Mouse (Mus musculus): ENCODE results near the gene Tspan4. TPM values are rescaled to one million over a fixed set of nuclear protein-coding genes. Genes with fewer than 3 reads are reported as not detected.

Gene Tspan4
- 27.1 and 34.9 TPM in 2 replicates for polyA plus RNA-seq (2021; fragmentation: Nextera tagmentation)
- long read RNA-seq, experiment 1, transcript Tspan4-202 (8 exons, 1,281 nt) = major isoform, 13 of 45 reads
- long read RNA-seq, experiment 1, transcript Tspan4-201 (8 exons, 1,466 nt) = minor isoform, 8 of 45 reads
- long read RNA-seq, experiment 1, partial matches to known transcripts = 22 of 45 reads
- long read RNA-seq, experiment 1, other reads (novel, unspliced or antisense) = 1 of 45 reads
- long read RNA-seq, experiment 2, transcript Tspan4-202 (8 exons, 1,281 nt) = major isoform, 19 of 115 reads
- long read RNA-seq, experiment 2, transcript Tspan4-201 (8 exons, 1,466 nt) = minor isoform, 13 of 115 reads
- long read RNA-seq, experiment 2, partial matches to known transcripts = 73 of 115 reads
- long read RNA-seq, experiment 2, other reads (novel, unspliced or antisense) = 10 of 115 reads

DNA sequence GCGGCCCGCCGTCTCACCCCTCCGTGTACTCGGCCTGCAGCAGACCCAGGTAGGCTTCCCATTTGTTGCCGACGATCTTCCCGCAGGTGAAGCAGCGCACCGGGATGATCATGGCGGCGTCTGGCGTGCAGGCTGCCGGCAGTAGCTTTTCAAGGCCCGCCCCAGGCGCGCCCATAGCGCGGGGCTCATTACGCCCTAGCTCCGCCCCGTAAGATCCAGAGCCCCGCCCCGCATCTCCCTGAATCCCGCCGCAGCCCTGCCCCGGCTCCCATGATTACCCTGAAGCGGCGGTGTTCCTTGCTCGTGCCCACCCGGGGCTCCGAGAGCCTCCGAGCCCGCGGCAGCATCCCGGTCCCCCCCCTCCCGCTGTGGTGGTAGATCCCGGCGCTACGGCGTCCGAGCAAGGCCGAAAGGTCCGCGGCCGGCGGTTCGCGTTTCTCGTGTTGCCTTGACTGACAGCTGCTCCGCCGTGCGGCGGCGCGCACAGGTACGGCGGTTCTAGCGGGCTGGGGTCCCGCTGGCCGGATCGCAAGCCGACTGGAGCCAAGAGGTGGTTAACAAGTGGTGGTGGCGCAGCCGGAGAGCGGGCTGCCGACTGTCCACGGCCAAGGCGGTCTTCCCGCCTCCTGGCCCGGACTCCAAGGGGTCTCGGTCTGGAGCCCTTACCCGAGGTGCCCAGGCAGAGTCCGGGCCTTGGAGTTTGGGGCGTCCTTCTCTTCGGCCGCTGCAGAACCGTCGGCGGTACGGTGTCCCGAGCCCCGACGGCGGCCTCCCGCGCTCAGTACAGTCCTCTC, at the start of gene Tspan4, which contains the start of gene Polr2l:
TSS of gene Tspan4 (plus strand) at position 230 of the 794 bp plus-strand sequence.
TSS of gene Polr2l (minus strand) at position 122 of the 794 bp plus-strand sequence.

DNA sequence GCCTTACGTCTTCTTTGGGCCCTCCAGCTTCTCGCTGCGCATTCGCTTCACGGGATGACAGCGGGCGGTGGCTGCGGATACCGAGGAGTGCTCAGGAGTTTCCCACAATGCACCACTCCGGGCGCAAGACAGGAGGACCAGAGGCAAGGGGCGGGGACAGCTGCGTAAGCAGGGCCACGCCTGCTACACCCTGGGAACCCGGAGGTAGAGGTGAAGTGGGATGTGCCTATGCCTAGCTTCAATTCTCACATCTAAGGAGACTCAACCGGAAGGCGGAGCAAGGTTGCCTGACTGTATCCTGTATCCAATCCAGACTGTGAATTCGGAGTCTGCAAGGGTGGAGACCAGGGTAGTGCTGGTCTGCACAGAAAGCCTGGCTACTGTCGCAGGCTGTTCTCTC, 45.7 kb upstream of the Tspan4 start, which contains the start of gene Cend1:
TSS of gene Cend1 (minus strand) at position 182 of the 400 bp plus-strand sequence.

DNA sequence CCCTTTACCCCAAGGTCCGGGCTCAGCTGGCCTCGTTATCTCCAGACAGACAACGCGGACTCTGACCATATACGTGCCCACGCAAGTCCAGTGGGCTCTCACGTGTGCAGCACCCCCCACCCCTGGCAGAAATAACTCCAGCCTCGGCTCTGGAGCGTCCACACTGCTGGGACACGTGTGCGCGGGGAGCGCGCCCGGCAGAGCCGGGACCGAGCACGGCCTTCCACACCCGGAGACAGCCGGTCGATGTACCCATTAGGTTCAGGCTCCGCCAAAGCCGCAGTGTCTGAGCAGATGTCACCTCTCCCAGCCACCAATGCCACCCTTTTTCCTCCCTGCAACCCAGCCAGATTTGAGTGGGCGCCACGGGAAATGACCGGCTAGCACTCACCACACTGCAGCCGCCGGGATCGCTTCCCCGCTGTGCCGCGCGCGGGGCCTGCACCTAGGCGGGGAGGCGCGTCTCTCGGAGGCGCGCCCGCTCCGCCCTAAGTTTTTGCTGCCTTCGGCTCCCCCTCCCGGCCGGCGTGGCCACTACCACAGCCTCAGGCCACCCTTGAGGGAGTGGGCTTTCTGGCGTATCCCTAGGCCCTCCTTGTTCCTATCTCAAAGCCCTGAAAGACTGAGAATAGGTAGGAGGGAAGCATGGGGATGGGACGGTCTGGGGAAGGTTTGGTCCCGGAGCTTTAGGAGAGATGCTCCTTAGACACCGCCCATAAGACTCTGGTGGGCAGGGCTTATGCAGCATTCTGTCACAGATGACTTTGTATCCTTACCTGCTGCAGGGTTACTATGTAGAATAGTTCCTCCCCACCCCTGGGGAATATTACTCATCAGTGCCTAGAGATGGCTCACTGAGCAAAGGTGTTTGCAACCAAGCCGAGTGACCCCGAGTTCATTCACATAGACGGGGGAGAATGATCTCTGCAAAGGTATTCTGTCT, 37.6 kb upstream of the Tspan4 start, which contains the start of gene Slc25a22:
TSS of gene Slc25a22 (minus strand) at position 715 of the 943 bp plus-strand sequence.

DNA sequence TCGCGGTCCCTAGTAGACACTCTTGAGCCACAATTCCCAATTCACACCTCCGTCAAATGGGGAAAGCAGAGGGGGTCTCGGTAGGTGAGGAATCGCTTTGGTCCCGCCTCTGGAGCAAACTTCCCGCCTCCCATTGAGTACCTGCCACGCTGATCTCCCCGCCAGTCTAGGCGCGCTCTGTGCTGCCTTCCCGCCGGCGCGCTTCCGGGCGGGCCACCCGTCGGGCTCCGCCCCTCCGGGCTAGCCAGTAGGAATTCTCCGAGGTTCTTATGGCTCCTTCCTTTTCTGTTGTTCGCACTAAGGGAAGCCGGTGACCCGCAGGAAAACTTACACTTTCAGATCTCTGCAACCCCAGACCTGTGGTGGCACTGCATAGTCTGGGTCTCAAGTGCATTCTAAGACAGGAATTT, 31.2 kb upstream of the Tspan4 start, which contains the start of gene Pidd1:
TSS of gene Pidd1 (minus strand) at position 198 of the 410 bp plus-strand sequence.

DNA sequence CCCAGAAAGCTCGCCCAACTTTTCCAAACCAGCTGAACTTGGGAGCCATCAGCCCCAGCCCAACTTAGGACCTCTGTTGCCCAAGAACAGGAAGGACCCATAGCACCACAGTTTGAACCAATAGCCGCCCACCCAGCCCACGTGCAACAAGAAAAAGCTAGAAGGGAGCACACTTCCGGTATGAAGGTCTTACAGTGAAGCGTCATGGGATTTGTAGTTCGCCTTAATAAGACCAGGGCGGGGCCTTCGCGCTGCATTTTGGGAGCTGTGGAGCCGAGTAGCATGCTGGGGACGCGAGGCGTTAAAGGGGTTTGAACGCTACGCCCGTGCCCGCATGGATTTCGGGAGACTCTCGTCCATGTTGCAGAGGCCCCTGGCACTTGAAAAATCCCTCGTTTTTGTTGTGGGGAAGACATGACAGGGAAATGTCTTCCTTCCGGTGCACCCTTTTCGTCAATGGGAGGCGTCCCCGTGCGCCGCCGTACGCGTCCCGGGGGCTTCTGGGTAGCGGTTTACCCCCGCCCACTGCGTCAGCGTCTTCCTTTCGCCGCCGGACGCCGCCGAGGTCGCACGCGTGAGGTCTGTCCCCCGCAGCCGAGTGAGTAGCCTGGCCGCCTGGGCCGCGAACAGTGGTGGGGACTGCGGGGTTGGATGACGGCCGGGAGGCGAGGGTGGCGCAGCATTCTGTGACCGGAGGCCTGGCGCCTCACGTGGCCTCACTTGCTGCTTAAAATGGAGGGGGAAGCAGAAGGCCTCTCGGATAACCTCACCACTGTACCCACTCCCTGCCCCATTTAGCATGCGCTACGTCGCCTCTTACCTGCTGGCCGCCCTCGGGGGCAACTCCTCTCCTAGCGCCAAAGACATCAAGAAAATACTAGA, 27.7 kb upstream of the Tspan4 start, which contains the start of gene Rplp2:
TSS of gene Rplp2 (plus strand) at position 261 of the 882 bp plus-strand sequence.

DNA sequence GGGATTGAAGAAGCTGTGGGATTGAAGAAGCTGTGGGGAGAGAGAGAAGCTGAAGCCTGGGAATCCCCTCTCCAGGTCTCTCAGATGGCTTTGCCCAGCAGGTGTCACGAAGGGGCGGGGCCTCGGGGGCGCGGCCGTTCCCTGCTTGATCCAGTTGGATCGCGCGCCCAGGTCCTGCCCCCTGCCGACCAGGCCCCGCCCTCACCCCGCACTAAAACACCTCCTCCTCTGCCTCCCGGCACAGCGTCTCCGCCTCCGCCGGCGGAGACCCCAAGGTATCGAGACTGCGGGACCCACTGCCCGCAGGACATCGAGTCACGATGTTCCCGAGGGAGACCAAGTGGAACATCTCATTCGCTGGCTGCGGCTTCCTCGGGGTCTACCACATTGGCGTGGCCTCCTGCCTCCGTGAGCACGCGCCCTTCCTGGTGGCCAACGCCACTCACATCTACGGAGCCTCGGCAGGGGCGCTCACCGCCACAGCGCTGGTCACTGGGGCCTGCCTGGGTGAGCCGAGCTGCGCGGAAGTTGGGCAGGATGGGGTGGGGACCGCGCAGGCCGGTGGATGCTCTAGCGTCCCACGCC, 20.0 kb upstream of the Tspan4 start, which contains the start of gene Pnpla2:
TSS of gene Pnpla2 (plus strand) at position 232 of the 585 bp plus-strand sequence.

DNA sequence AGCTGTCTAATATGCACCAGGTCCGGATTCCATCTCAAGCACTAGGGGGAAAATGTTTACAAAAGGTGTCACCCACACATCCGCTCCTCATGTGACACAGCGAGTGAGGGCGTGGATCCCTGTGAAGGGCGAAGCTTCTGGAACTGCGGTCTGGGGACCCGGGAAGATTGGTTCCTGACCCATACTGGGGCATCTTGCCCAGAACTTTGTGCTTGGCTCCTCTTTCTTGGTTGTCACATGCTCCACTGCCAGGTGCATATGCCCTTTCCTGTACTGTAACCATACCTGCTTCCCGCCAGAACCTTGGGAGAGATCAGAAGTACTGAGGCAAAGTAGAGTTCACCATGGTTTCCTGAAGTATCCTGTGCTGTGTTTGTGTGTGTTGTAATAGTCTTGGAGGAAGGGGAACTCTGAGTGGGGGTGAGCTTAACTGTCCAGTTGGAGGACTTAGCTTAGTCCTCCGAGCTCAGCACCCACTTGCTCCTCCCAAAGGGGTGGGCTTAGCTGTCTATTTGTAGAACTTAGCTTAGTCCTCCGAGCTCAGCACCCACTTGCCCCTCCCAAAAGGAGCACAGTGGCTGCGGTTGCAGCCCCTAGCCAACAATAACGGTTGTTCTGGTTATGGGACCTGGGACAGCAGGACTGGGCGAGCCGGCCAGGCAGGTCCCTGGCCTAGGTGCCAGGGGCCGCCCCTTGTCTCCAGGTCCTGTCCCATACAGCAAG, 14.5 kb upstream of the Tspan4 start, which contains the start of gene Cracr2b:
TSS of gene Cracr2b (plus strand) at position 704 of the 723 bp plus-strand sequence.

DNA sequence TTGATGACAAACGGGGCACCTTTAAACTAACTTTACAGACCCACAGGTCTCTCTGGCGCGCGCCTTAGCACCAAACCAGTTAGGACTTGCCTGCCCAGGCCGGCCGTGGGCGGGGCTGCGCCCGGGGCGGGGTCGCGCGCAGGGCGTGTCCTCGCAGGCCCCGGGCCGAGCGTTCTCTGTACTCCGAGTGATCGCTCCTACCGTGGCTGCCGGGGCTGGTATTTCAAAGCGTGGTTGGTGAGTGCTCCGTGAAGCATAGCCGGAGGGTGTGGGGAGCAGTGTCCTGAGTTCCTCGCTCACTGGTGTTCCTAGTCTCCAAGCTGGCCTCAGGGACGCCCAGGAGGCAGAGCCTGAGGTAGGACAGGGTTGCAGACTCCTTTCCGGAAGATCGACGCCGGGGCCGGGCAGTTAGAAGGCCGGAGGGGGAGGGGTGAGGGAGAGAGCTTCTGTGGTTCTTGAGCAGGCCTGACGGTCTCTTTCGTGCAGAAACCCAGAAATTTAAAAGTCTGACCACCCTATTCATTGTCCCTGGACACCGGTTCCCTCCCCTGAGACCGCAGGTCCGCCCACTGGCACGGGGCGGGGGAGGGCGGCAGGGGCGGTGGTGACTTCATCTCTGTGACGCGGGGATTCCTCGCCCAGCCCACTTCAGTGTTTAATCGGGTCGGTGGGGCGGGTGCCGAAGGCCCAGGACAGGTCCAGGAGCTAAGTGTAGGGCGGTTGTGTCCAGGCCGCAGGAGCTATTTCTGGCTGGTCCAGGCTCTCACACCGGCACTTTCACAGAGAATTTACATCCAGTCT, 7.6 kb upstream of the Tspan4 start, which contains the start of gene Cd151:
TSS of gene Cd151 (plus strand) at position 163 of the 801 bp plus-strand sequence.

DNA sequence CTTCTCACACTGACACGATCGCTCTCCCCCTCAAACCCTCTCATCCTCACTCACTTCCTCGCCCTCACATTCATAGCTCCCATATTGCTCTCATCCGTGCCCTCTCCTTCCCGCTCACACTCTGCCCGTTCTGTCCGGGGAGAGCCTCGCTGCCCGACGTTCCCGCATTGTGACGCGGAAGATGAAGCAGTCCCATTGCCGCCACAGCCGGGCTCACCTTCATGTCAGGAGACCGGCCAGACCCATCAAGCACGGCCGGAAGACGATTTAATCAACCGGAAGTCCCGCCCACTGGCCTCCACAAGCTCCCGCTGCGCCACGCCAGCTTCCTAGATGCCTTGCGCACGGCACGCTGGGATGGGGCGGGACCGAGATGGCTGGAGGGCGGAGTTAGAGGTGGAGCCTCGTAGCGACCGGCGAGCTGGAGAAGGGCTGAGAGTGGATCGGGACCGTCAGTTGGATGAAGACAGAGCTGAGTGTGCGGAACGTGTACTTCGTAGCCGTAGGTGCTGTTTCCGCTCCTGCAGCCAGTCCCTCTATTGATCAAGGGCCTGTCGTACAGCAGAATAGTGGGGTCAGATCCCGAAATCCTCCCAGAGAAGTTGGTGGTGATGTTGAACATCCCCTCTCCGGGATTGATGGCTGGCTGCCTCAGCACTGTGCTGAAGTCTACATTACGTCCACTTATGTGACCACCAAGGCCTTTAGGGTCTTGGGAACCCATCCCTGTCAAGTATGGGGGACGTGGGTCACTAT, 64.7 kb downstream of the Tspan4 start, which contains the start of gene Chid1:
TSS of gene Chid1 (minus strand) at position 302 of the 756 bp plus-strand sequence.

Other genes starting within 250 kb of the Tspan4 start
- gene Phrf1, start 246.5 kb upstream of the Tspan4 start, polyA plus RNA-seq (2021; fragmentation: Nextera tagmentation) = 21.3 and 23.3 TPM in 2 replicates
- 2.7 TPM in 2 replicates for gene Irf7, start 208.8 kb upstream of the Tspan4 start, polyA plus RNA-seq (2021; fragmentation: Nextera tagmentation)
- gene Cdhr5, start 198.5 kb upstream of the Tspan4 start, polyA plus RNA-seq (2021; fragmentation: Nextera tagmentation) = 0.06 TPM in 1 of 2 replicates, not detected in the other
- gene Sct, start 196.1 kb upstream of the Tspan4 start, polyA plus RNA-seq (2021; fragmentation: Nextera tagmentation) = 0.67 and 0.82 TPM in 2 replicates
- 0.09 and 0.15 TPM in 2 replicates for gene Drd4, start 183.2 kb upstream of the Tspan4 start, polyA plus RNA-seq (2021; fragmentation: Nextera tagmentation)
- gene Deaf1, start 147.6 kb upstream of the Tspan4 start, polyA plus RNA-seq (2021; fragmentation: Nextera tagmentation) = 65.4 and 72.8 TPM in 2 replicates
- gene Tmem80, start 147.5 kb upstream of the Tspan4 start, polyA plus RNA-seq (2021; fragmentation: Nextera tagmentation) = 32.9 and 33.3 TPM in 2 replicates
- gene Eps8l2, start 136.4 kb upstream of the Tspan4 start, polyA plus RNA-seq (2021; fragmentation: Nextera tagmentation) = 2.8 and 5.0 TPM in 2 replicates
- gene Taldo1, start 83.0 kb upstream of the Tspan4 start, polyA plus RNA-seq (2021; fragmentation: Nextera tagmentation) = 301 and 321 TPM in 2 replicates
- gene Gatd1, start 61.1 kb upstream of the Tspan4 start, polyA plus RNA-seq (2021; fragmentation: Nextera tagmentation) = 46.9 and 50.3 TPM in 2 replicates
- gene Cend1, start 45.7 kb upstream of the Tspan4 start, polyA plus RNA-seq (2021; fragmentation: Nextera tagmentation) = 138 and 162 TPM in 2 replicates
- 111 and 136 TPM in 2 replicates for gene Slc25a22, start 37.3 kb upstream of the Tspan4 start, polyA plus RNA-seq (2021; fragmentation: Nextera tagmentation)
- gene Pidd1, start 31.2 kb upstream of the Tspan4 start, polyA plus RNA-seq (2021; fragmentation: Nextera tagmentation) = 0.33 and 0.48 TPM in 2 replicates
- 2,193 and 2,396 TPM in 2 replicates for gene Rplp2, start 27.9 kb upstream of the Tspan4 start, polyA plus RNA-seq (2021; fragmentation: Nextera tagmentation)
- 14.8 and 16.6 TPM in 2 replicates for gene Pnpla2, start 20.0 kb upstream of the Tspan4 start, polyA plus RNA-seq (2021; fragmentation: Nextera tagmentation)
- 2.9 and 4.7 TPM in 2 replicates for gene Cracr2b, start 14.1 kb upstream of the Tspan4 start, polyA plus RNA-seq (2021; fragmentation: Nextera tagmentation)
- gene Cd151, start 7.8 kb upstream of the Tspan4 start, polyA plus RNA-seq (2021; fragmentation: Nextera tagmentation) = 34.7 and 46.2 TPM in 2 replicates
- 91.9 and 96.6 TPM in 2 replicates for gene Polr2l, start 108 bp upstream of the Tspan4 start, polyA plus RNA-seq (2021; fragmentation: Nextera tagmentation)
- 69.3 and 75.3 TPM in 2 replicates for gene Chid1, start 64.6 kb downstream of the Tspan4 start, polyA plus RNA-seq (2021; fragmentation: Nextera tagmentation)
- 140 and 157 TPM in 2 replicates for gene Ap2a2, start 86.9 kb downstream of the Tspan4 start, polyA plus RNA-seq (2021; fragmentation: Nextera tagmentation)
- not detected in 2 replicates for gene Muc6, start 180.1 kb downstream of the Tspan4 start, polyA plus RNA-seq (2021; fragmentation: Nextera tagmentation)
- not detected in 2 replicates for gene Muc2, start 215.1 kb downstream of the Tspan4 start, polyA plus RNA-seq (2021; fragmentation: Nextera tagmentation)